Mouse (Mus musculus) left cerebral cortex, postnatal 25 days (tissue): ENCODE data around the gene Plekhg3. TPM values are rescaled to one million over a fixed set of nuclear protein-coding genes. Genes with fewer than 3 reads are reported as not detected.

Experiments
- DNase-seq, 2 experiments: peaks; one replicate each; pipeline ENCODE4 v3.0.0; 2022; ENCODE audit warnings: low spot score in 2 of 2, mixed read lengths in 1 of 2
- intact Hi-C: fragments of 180-260 bp; cut with DNase I; formaldehyde crosslinking; loops from one replicate; pipeline ENCODE4 v1.15.1; 2025
- total RNA-seq, 2 experiments: library from RNA; stranded (reverse); gene quantifications; 2 replicates each; pipeline ENCODE4 v1.2.3; 2021

The Plekhg3 gene
- total RNA-seq, 2 experiments from 2014 or later, result 11.4 to 11.9 TPM

GRCm38 (mm10) chr12:76576806-76577205 is 46.1 kb downstream of the Plekhg3 start:
- DNase-seq, result no peak
- intact Hi-C loops, result no loop called here

GRCm38 (mm10) chr12:76577858-76578257 is 47.2 kb downstream of the Plekhg3 start:
- no peak for DNase-seq
- intact Hi-C loops, result no loop called here

GRCm38 (mm10) chr12:76578465-76578864 is 47.8 kb downstream of the Plekhg3 start:
- no peak for DNase-seq
- intact Hi-C loops, result no loop called here

- DNase-seq, result no peak
- intact Hi-C loops, result no loop called here
Observed at GRCm38 (mm10) chr12:76579806-76580205, 49.1 kb downstream of the Plekhg3 start.

- intact Hi-C loops, result no loop called here
- peak in 1 of 2 experiments; percentile 15 for DNase-seq
Observed at GRCm38 (mm10) chr12:76582139-76582538, 51.4 kb downstream of the Plekhg3 start.

- intact Hi-C loops, result no loop called here
- peak in 1 of 2 experiments; percentile 22 for DNase-seq
Observed at GRCm38 (mm10) chr12:76582841-76583240, 52.1 kb downstream of the Plekhg3 start.

GRCm38 (mm10) chr12:76583454-76583853 is 52.8 kb downstream of the Plekhg3 start:
- no peak for DNase-seq
- intact Hi-C loops, result no loop called here

GRCm38 (mm10) chr12:76585028-76585427 is 54.3 kb downstream of the Plekhg3 start:
- no peak for DNase-seq
- intact Hi-C loops, result no loop called here

- DNase-seq, result no peak
Observed at GRCm38 (mm10) chr12:76587357-76587756, 56.7 kb downstream of the Plekhg3 start.

GRCm38 (mm10) chr12:76589531-76589930 is 58.8 kb downstream of the Plekhg3 start:
- DNase-seq, result no peak
- intact Hi-C loops, result no loop called here

More at GRCm38 (mm10) chr12:76587357-76587756, 56.7 kb downstream of the Plekhg3 start:
- intact Hi-C loops, result no loop called here

GRCm38 (mm10) chr12:76591037-76591436 is 60.3 kb downstream of the Plekhg3 start:
- no peak for DNase-seq
- intact Hi-C loops, result no loop called here

GRCm38 (mm10) chr12:76592213-76592612 is 61.5 kb downstream of the Plekhg3 start:
- DNase-seq, result peak in 1 of 2 experiments; percentile 41
- intact Hi-C loops, result loop anchor here (2.0 kb wide), 1 partner anchor 129 kb away; no protein-coding TSS in a partner anchor

GRCm38 (mm10) chr12:76593254-76593653 is 62.6 kb downstream of the Plekhg3 start:
- no peak for DNase-seq
- intact Hi-C loops, result loop anchor here (2.0 kb wide), 1 partner anchor 128 kb away; no protein-coding TSS in a partner anchor

GRCm38 (mm10) chr12:76593839-76594322 is 63.2 kb downstream of the Plekhg3 start:
- DNase-seq, result peak; percentile 74 to 94
- intact Hi-C loops, result loop anchor here (2.0 kb wide), 3 partner anchors 47 to 223 kb away; partner anchors contain the start of gene Zbtb1

GRCm38 (mm10) chr12:76594556-76594955 is 63.9 kb downstream of the Plekhg3 start:
- DNase-seq, result peak in 1 of 2 experiments; percentile 27
- intact Hi-C loops, result loop anchor here (2.0 kb wide), 2 partner anchors 48 to 224 kb away; partner anchors contain the start of gene Zbtb1

- intact Hi-C loops, result loop anchor here (1.0 to 5.0 kb wide), 4 partner anchors 49 to 225 kb away; partner anchors contain the start of gene Zbtb1
- DNase-seq, result peak; percentile 31 to 72
Observed at GRCm38 (mm10) chr12:76595830-76596229, 65.1 kb downstream of the Plekhg3 start.

- intact Hi-C loops, result loop anchor here (1.0 to 5.0 kb wide), 2 partner anchors 100 to 189 kb away; no protein-coding TSS in a partner anchor
Observed at GRCm38 (mm10) chr12:76596292-76597023, 65.8 kb downstream of the Plekhg3 start.

GRCm38 (mm10) chr12:76597577-76598100 is 66.9 kb downstream of the Plekhg3 start:
- intact Hi-C loops, result loop anchor here (5.0 kb wide), 1 partner anchor 190 kb away; no protein-coding TSS in a partner anchor
- DNase-seq, result no peak

More at GRCm38 (mm10) chr12:76596292-76597023, 65.8 kb downstream of the Plekhg3 start:
- DNase-seq, result peak; percentile 80 to 88

- DNase-seq, result no peak
- intact Hi-C loops, result loop anchor here (5.0 kb wide), 1 partner anchor 191 kb away; no protein-coding TSS in a partner anchor
Observed at GRCm38 (mm10) chr12:76598196-76598928, 67.7 kb downstream of the Plekhg3 start.

- intact Hi-C loops, result no loop called here
- peak in 1 of 2 experiments; percentile 47 for DNase-seq
Observed at GRCm38 (mm10) chr12:76603779-76604178, 73.1 kb downstream of the Plekhg3 start.
